Mouse (Mus musculus) embryonic facial prominence, embryonic 10.5 days (tissue): ENCODE data around the gene Gm6096. TPM values are rescaled to one million over a fixed set of nuclear protein-coding genes. Genes with fewer than 3 reads are reported as not detected.

Experiments
- DNase-seq: peaks from one replicate; pipeline ENCODE4 v3.0.0-alpha.2; 2017; ENCODE audit warnings: low spot score
- H3K27ac ChIP-seq: fragments of 300-500 bp; sonication (generic); replicated peaks from 2 replicates; pipeline ENCODE4 v1.5.1; 2016; ENCODE audit warnings: mild to moderate bottlenecking
- H3K27me3 ChIP-seq: fragments of 300-500 bp; sonication (generic); replicated peaks from 2 replicates; pipeline ENCODE4 v1.6.1; 2016; ENCODE audit warnings: low read depth, mild to moderate bottlenecking; ENCODE audit not compliant: poor library complexity, severe bottlenecking
- H3K36me3 ChIP-seq: fragments of 300-500 bp; sonication (generic); replicated peaks from 2 replicates; pipeline ENCODE4 v1.6.1; 2016; ENCODE audit warnings: mild to moderate bottlenecking, moderate library complexity
- H3K4me1 ChIP-seq: fragments of 300-500 bp; sonication (generic); 2 replicates; pipeline ENCODE4 v1.6.1; 2016
- H3K4me3 ChIP-seq: fragments of 300-500 bp; sonication (generic); 2 replicates; pipeline ENCODE4 v1.5.1; 2016; ENCODE audit warnings: mild to moderate bottlenecking, moderate library complexity
- H3K9me3 ChIP-seq: fragments of 300-500 bp; sonication (generic); 2 replicates; pipeline ENCODE4 v1.6.1; 2016; ENCODE audit warnings: mild to moderate bottlenecking
- WGBS: fragments of 180-500 bp; shearing (Covaris S2); methylation state at CpG from one replicate; pipeline ENCODE4 v1.1.7; 2016; 5-methylcytosine and 5-hydroxymethylcytosine counted together
- polyA plus RNA-seq: library from polyadenylated mRNA; unstranded; fragments of >200 nt; fragmentation: Nextera tagmentation; extraction: Ambion mirVana; gene quantifications from 2 replicates; pipeline ENCODE4 v1.2.1, GENCODE M21; 2016

Gm6096 gene
- polyA plus RNA-seq, 1 experiment from 2014 or later, result 0.62 TPM

GRCm38 (mm10) chr7:34226846-34227245 lies 24.0 kb upstream of the Gm6096 start:
- peaks cover 71% of the 10 kb centered on the region for H3K36me3 ChIP-seq
- 92% methylated on average over 12 of the region's 12 CpGs for WGBS
- no peak for DNase-seq
- H3K27ac ChIP-seq, result no peak overlapping the region; the same call in 1 of the 2 replicates
- no peak overlapping the region for H3K4me3 ChIP-seq
- H3K27me3 ChIP-seq, result no peaks in the 10 kb centered on the region
- peaks cover 38% of the 10 kb centered on the region for H3K4me1 ChIP-seq
- peaks cover 4% of the 10 kb centered on the region; the same call in 1 of the 2 replicates for H3K9me3 ChIP-seq

- H3K4me3 ChIP-seq, result peak overlapping the region; percentile 87
- peak overlapping the region; percentile 95 for H3K27ac ChIP-seq
- no peak for DNase-seq
- no peaks in the 10 kb centered on the region for H3K9me3 ChIP-seq
- H3K36me3 ChIP-seq, result peaks cover 53% of the 10 kb centered on the region
- H3K4me1 ChIP-seq, result peaks cover 44% of the 10 kb centered on the region
- 63% methylated on average over 9 of the region's 9 CpGs for whole genome bisulfite sequencing
- no peaks in the 10 kb centered on the region for H3K27me3 ChIP-seq
These were observed 22.2 kb upstream of the Gm6096 start for GRCm38 (mm10) chr7:34228641-34229040.

GRCm38 (mm10) chr7:34229153-34229552 lies 21.7 kb upstream of the Gm6096 start:
- 19% methylated on average over 5 of the region's 5 CpGs for WGBS
- Histone ChIP-seq H3K27me3 (no peaks in the 10 kb centered on the region), H3K27ac (peak overlapping the region; percentile 95), H3K36me3 (peaks cover 47% of the 10 kb centered on the region), H3K9me3 (no peaks in the 10 kb centered on the region), H3K4me3 (peak overlapping the region; percentile 87), H3K4me1 (peaks cover 48% of the 10 kb centered on the region)
- DNase-seq, result no peak

GRCm38 (mm10) chr7:34229691-34230111 lies 21.1 kb upstream of the Gm6096 start:
- Histone ChIP-seq H3K27me3 (no peaks in the 10 kb centered on the region), H3K4me3 (peak overlapping the region; percentile 87), H3K36me3 (peaks cover 42% of the 10 kb centered on the region), H3K27ac (peak overlapping the region; percentile 95), H3K4me1 (peaks cover 49% of the 10 kb centered on the region), H3K9me3 (no peaks in the 10 kb centered on the region)
- peak; percentile 72 for DNase-seq
- WGBS, result under 1% methylated on average over 19 of the region's 19 CpGs

- Histone ChIP-seq H3K9me3 (no peaks in the 10 kb centered on the region), H3K36me3 (peaks cover 38% of the 10 kb centered on the region), H3K4me3 (peak within 1 kb of the TSS; percentile 87), H3K27me3 (no peaks in the 10 kb centered on the region), H3K4me1 (peaks cover 54% of the 10 kb centered on the region), H3K27ac (peak within 1 kb of the TSS; percentile 95)
- DNase-seq, result peak; percentile 95
- 2% methylated on average over 39 of the region's 39 CpGs for WGBS
These were observed 20.7 kb upstream of the Gm6096 start, which contains the start of gene Gpi1 for GRCm38 (mm10) chr7:34230116-34230515. Gene Gpi1, minus strand, starts transcription at chr7:34230336.

- DNase-seq, result no peak
- Histone ChIP-seq H3K4me3 (peak overlapping the region; percentile 61), H3K36me3 (peaks cover 29% of the 10 kb centered on the region), H3K9me3 (no peaks in the 10 kb centered on the region), H3K4me1 (peaks cover 39% of the 10 kb centered on the region), H3K27ac (peak overlapping the region; percentile 91), H3K27me3 (no peaks in the 10 kb centered on the region)
- 45% methylated on average over 7 of the region's 7 CpGs for WGBS
These were observed 17.8 kb upstream of the Gm6096 start for GRCm38 (mm10) chr7:34232785-34233725.

- H3K4me3 ChIP-seq, result peak overlapping the region; percentile 61
- H3K36me3 ChIP-seq, result peaks cover 30% of the 10 kb centered on the region
- H3K9me3 ChIP-seq, result no peaks in the 10 kb centered on the region
- no peaks in the 10 kb centered on the region for H3K27me3 ChIP-seq
- H3K4me1 ChIP-seq, result peaks cover 29% of the 10 kb centered on the region
- DNase-seq, result peak; percentile 100
- peak overlapping the region; percentile 91 for H3K27ac ChIP-seq
- under 1% methylated on average over 46 of the region's 46 CpGs for WGBS
These were observed 16.8 kb upstream of the Gm6096 start for GRCm38 (mm10) chr7:34233909-34234609.

- Histone ChIP-seq H3K27ac (peak overlapping the region; percentile 91), H3K9me3 (no peaks in the 10 kb centered on the region), H3K36me3 (peaks cover 39% of the 10 kb centered on the region), H3K4me1 (peaks cover 22% of the 10 kb centered on the region), H3K4me3 (peak overlapping the region; percentile 61), H3K27me3 (no peaks in the 10 kb centered on the region)
- DNase-seq, result peak; percentile 45
- WGBS, result 3% methylated on average over 17 of the region's 17 CpGs
These were observed 16.0 kb upstream of the Gm6096 start for GRCm38 (mm10) chr7:34234610-34235561.

GRCm38 (mm10) chr7:34235602-34236001 lies 15.2 kb upstream of the Gm6096 start:
- WGBS, result 88% methylated on average over 5 of the region's 5 CpGs
- H3K27ac ChIP-seq, result 0 out of 2 replicates have a peak overlapping the region, but pooled peaks have one; percentile 14
- DNase-seq, result no peak

GRCm38 (mm10) chr7:34238086-34238485 lies 12.8 kb upstream of the Gm6096 start:
- Histone ChIP-seq H3K9me3 (no peaks in the 10 kb centered on the region), H3K4me3 (no peak overlapping the region), H3K27me3 (no peaks in the 10 kb centered on the region), H3K36me3 (peaks cover 64% of the 10 kb centered on the region), H3K4me1 (peaks cover 16% of the 10 kb centered on the region), H3K27ac (no peak overlapping the region)
- no peak for DNase-seq
- WGBS, result 89% methylated on average over 5 of the region's 5 CpGs

More at GRCm38 (mm10) chr7:34235602-34236001, 15.2 kb upstream of the Gm6096 start:
- Histone ChIP-seq H3K4me1 (peaks cover 18% of the 10 kb centered on the region), H3K36me3 (peaks cover 46% of the 10 kb centered on the region), H3K27me3 (no peaks in the 10 kb centered on the region), H3K9me3 (no peaks in the 10 kb centered on the region), H3K4me3 (no peak overlapping the region)

- Histone ChIP-seq H3K4me3 (no peak overlapping the region), H3K9me3 (no peaks in the 10 kb centered on the region), H3K36me3 (peaks cover 82% of the 10 kb centered on the region), H3K27ac (no peak overlapping the region), H3K27me3 (no peaks in the 10 kb centered on the region), H3K4me1 (no peaks in the 10 kb centered on the region)
- DNase-seq, result no peak
- 94% methylated on average over 11 of the region's 11 CpGs for WGBS
These were observed 8.7 kb upstream of the Gm6096 start for GRCm38 (mm10) chr7:34242176-34242575.
